Mouse (Mus musculus) kidney, embryonic 16.5 days (tissue): Measurements from ENCODE around the gene Ezh1. TPM values are rescaled to one million over a fixed set of nuclear protein-coding genes. Genes with fewer than 3 reads are reported as not detected.

Source experiments
- ATAC-seq: fragments of 200-750 bp; cut with Nextera tagmentation; 2 replicates; pipeline ENCODE4 v1.8.0; 2017; ENCODE audit warnings: moderate TSS enrichment; ENCODE audit not compliant: low FRiP score, low TSS enrichment
- H3K27ac ChIP-seq: fragments of 300-500 bp; sonication (generic); 2 replicates; pipeline ENCODE4 v1.5.1; 2014; ENCODE audit warnings: low read length
- H3K27me3 ChIP-seq: fragments of 300-500 bp; sonication (generic); 2 replicates; pipeline ENCODE4 v1.6.1; 2014; ENCODE audit warnings: low read length, control low read depth, mixed read lengths; ENCODE audit not compliant: insufficient read depth
- H3K36me3 ChIP-seq: fragments of 300-500 bp; sonication (generic); 2 replicates; pipeline ENCODE4 v1.6.1; 2014; ENCODE audit warnings: low read length, control low read depth, mixed read lengths; ENCODE audit not compliant: insufficient read depth
- H3K4me1 ChIP-seq: fragments of 300-500 bp; sonication (generic); 2 replicates; pipeline ENCODE4 v1.6.1; 2014; ENCODE audit warnings: low read length, control low read depth, mixed read lengths; ENCODE audit not compliant: insufficient read depth
- H3K4me2 ChIP-seq: fragments of 300-500 bp; sonication (generic); replicated peaks from 2 replicates; pipeline ENCODE4 v1.6.1; 2014; ENCODE audit warnings: low read depth, low read length
- H3K4me3 ChIP-seq: fragments of 300-500 bp; sonication (generic); 2 replicates; pipeline ENCODE4 v1.5.1; 2014; ENCODE audit warnings: mild to moderate bottlenecking, low read length
- H3K9ac ChIP-seq: fragments of 300-500 bp; sonication (generic); replicated peaks from 2 replicates; pipeline ENCODE4 v1.6.1; 2014; ENCODE audit warnings: low read length
- H3K9me3 ChIP-seq: fragments of 300-500 bp; sonication (generic); 2 replicates; pipeline ENCODE4 v1.6.1; 2016; ENCODE audit warnings: low read length, control low read depth
- WGBS: fragments of 180-500 bp; shearing (Covaris S2); extraction: QIAGEN DNeasy Blood & Tissue Kit; methylation state at CpG from one replicate; pipeline ENCODE4 v1.1.7; 2014; 5-methylcytosine and 5-hydroxymethylcytosine counted together
- polyA plus RNA-seq: library from polyadenylated mRNA; unstranded; fragments of >200 nt; fragmentation: Nextera tagmentation; extraction: Ambion mirVana; gene quantifications from 2 replicates; pipeline ENCODE4 v1.2.1, GENCODE M21; 2015

Ezh1 gene
- 25.1 and 29.5 TPM in 2 replicates for polyA plus RNA-seq

- Histone ChIP-seq H3K4me1 (peaks cover 43% of the 10 kb centered on the region), H3K9ac (peak within 1 kb of the TSS; percentile 81), H3K4me2 (peak within 1 kb of the TSS; percentile 75), H3K36me3 (no peaks in the 10 kb centered on the region), H3K27ac (peak within 1 kb of the TSS; percentile 82), H3K4me3 (peak within 1 kb of the TSS; percentile 74), H3K9me3 (no peaks in the 10 kb centered on the region), H3K27me3 (no peaks in the 10 kb centered on the region)
- WGBS, result 1% methylated on average over 47 of the region's 56 CpGs
- ATAC-seq, result peak; percentile 91
These were observed at the start of gene Ezh1 for GRCm38 (mm10) chr11:101226065-101226701. Gene Ezh1 (minus strand): TSS chr11:101226463.

GRCm38 (mm10) chr11:101275309-101275708 lies 49.0 kb upstream of the Ezh1 start:
- Histone ChIP-seq H3K4me2 (no peak overlapping the region), H3K9me3 (no peaks in the 10 kb centered on the region), H3K9ac (no peak overlapping the region), H3K4me3 (no peak overlapping the region), H3K27ac (no peak overlapping the region), H3K36me3 (peaks cover 7% of the 10 kb centered on the region), H3K27me3 (no peaks in the 10 kb centered on the region), H3K4me1 (peaks cover 36% of the 10 kb centered on the region)
- no peak for ATAC-seq
- 75% methylated on average over 4 of the region's 4 CpGs for WGBS

GRCm38 (mm10) chr11:101272446-101272845 lies 46.2 kb upstream of the Ezh1 start:
- ATAC-seq, result no peak
- Histone ChIP-seq H3K27ac (no peak overlapping the region), H3K27me3 (no peaks in the 10 kb centered on the region), H3K36me3 (peaks cover 7% of the 10 kb centered on the region), H3K4me1 (peaks cover 24% of the 10 kb centered on the region), H3K4me2 (no peak overlapping the region), H3K4me3 (no peak overlapping the region), H3K9ac (no peak overlapping the region), H3K9me3 (no peaks in the 10 kb centered on the region)
- WGBS, result 84% methylated on average over 3 of the region's 3 CpGs

GRCm38 (mm10) chr11:101269577-101270116 lies 43.4 kb upstream of the Ezh1 start:
- Histone ChIP-seq H3K4me3 (no peak overlapping the region), H3K4me2 (no peak overlapping the region), H3K36me3 (peaks cover 3% of the 10 kb centered on the region; the same call in 1 of the 2 replicates), H3K9me3 (no peaks in the 10 kb centered on the region), H3K4me1 (peaks cover 20% of the 10 kb centered on the region), H3K27me3 (peaks cover 8% of the 10 kb centered on the region; the same call in 1 of the 2 replicates), H3K9ac (no peak overlapping the region), H3K27ac (no peak overlapping the region)
- WGBS, result 17% methylated on average over 10 of the region's 10 CpGs
- ATAC-seq, result 0 out of 2 replicates have a peak, but pooled peaks have one; percentile 43

GRCm38 (mm10) chr11:101265906-101266305 lies 39.6 kb upstream of the Ezh1 start:
- Histone ChIP-seq H3K27ac (no peak overlapping the region), H3K27me3 (peaks cover 20% of the 10 kb centered on the region), H3K9ac (no peak overlapping the region), H3K4me2 (peak overlapping the region; percentile 59; the same call in 1 of the 2 replicates), H3K4me1 (peaks cover 52% of the 10 kb centered on the region), H3K9me3 (no peaks in the 10 kb centered on the region), H3K36me3 (peaks cover 3% of the 10 kb centered on the region; the same call in 1 of the 2 replicates), H3K4me3 (no peak overlapping the region)
- ATAC-seq, result no peak
- 50% methylated on average over 6 of the region's 6 CpGs for WGBS

- Histone ChIP-seq H3K4me1 (peaks cover 58% of the 10 kb centered on the region), H3K27ac (no peak overlapping the region), H3K9me3 (no peaks in the 10 kb centered on the region), H3K4me2 (peak overlapping the region; percentile 59), H3K36me3 (peaks cover 3% of the 10 kb centered on the region; the same call in 1 of the 2 replicates), H3K27me3 (peaks cover 20% of the 10 kb centered on the region), H3K4me3 (peak overlapping the region; percentile 38), H3K9ac (peak overlapping the region; percentile 36; the same call in 1 of the 2 replicates)
- no peak for ATAC-seq
- WGBS, result 7% methylated on average over 31 of the region's 31 CpGs
These were observed 38.8 kb upstream of the Ezh1 start for GRCm38 (mm10) chr11:101264954-101265471.

- Histone ChIP-seq H3K4me1 (peaks cover 61% of the 10 kb centered on the region), H3K36me3 (peaks cover 3% of the 10 kb centered on the region; the same call in 1 of the 2 replicates), H3K9me3 (no peaks in the 10 kb centered on the region), H3K27ac (no peak overlapping the region), H3K4me3 (peak overlapping the region; percentile 78), H3K4me2 (peak overlapping the region; percentile 98; the same call in 1 of the 2 replicates), H3K27me3 (peaks cover 20% of the 10 kb centered on the region), H3K9ac (0 out of 2 replicates have a peak overlapping the region, but pooled peaks have one; percentile 46)
- ATAC-seq, result no peak
- WGBS, result 45% methylated on average over 3 of the region's 3 CpGs
These were observed 37.7 kb upstream of the Ezh1 start for GRCm38 (mm10) chr11:101263989-101264280.

- H3K9ac ChIP-seq, result peak overlapping the region; percentile 46; the same call in 1 of the 2 replicates
These were observed 37.1 kb upstream of the Ezh1 start for GRCm38 (mm10) chr11:101263138-101263988.

GRCm38 (mm10) chr11:101262272-101262967 lies 36.2 kb upstream of the Ezh1 start:
- 5% methylated on average over 24 of the region's 24 CpGs for WGBS
- H3K9me3 ChIP-seq, result no peaks in the 10 kb centered on the region
- H3K36me3 ChIP-seq, result peaks cover 3% of the 10 kb centered on the region; the same call in 1 of the 2 replicates
- H3K4me3 ChIP-seq, result peak overlapping the region; percentile 78
- peak overlapping the region; percentile 48 for H3K9ac ChIP-seq
- H3K27me3 ChIP-seq, result peaks cover 20% of the 10 kb centered on the region
- H3K4me1 ChIP-seq, result peaks cover 76% of the 10 kb centered on the region
- no peak overlapping the region for H3K27ac ChIP-seq
- no peak for ATAC-seq
- peak overlapping the region; percentile 98 for H3K4me2 ChIP-seq

More at GRCm38 (mm10) chr11:101263138-101263988, 37.1 kb upstream of the Ezh1 start:
- H3K36me3 ChIP-seq, result peaks cover 3% of the 10 kb centered on the region; the same call in 1 of the 2 replicates
- peaks cover 67% of the 10 kb centered on the region for H3K4me1 ChIP-seq
- no peak for ATAC-seq
- H3K4me3 ChIP-seq, result peak overlapping the region; percentile 78
- no peak overlapping the region for H3K27ac ChIP-seq
- 20% methylated on average over 32 of the region's 32 CpGs for WGBS
- peaks cover 20% of the 10 kb centered on the region for H3K27me3 ChIP-seq
- peak overlapping the region; percentile 98 for H3K4me2 ChIP-seq
- no peaks in the 10 kb centered on the region for H3K9me3 ChIP-seq
